Mouse (Mus musculus) G1E (cell line): Measurements from ENCODE around the gene Prn.

Source experiments
- CTCF ChIP-seq: IDR thresholded peaks from 2 replicates; pipeline ENCODE4 v1.5.1; 2012; ENCODE audit warnings: low read depth, low read length, inconsistent platforms, mixed read lengths
- GATA1 ChIP-seq: IDR thresholded peaks from 2 replicates; pipeline ENCODE4 v1.6.1; 2012; ENCODE audit warnings: borderline replicate concordance, low read length, inconsistent platforms, mixed read lengths
- GATA2 ChIP-seq: IDR thresholded peaks from 2 replicates; pipeline ENCODE4 v1.6.1; 2012; ENCODE audit warnings: low read depth, low read length, inconsistent platforms, borderline replicate concordance

DNA sequence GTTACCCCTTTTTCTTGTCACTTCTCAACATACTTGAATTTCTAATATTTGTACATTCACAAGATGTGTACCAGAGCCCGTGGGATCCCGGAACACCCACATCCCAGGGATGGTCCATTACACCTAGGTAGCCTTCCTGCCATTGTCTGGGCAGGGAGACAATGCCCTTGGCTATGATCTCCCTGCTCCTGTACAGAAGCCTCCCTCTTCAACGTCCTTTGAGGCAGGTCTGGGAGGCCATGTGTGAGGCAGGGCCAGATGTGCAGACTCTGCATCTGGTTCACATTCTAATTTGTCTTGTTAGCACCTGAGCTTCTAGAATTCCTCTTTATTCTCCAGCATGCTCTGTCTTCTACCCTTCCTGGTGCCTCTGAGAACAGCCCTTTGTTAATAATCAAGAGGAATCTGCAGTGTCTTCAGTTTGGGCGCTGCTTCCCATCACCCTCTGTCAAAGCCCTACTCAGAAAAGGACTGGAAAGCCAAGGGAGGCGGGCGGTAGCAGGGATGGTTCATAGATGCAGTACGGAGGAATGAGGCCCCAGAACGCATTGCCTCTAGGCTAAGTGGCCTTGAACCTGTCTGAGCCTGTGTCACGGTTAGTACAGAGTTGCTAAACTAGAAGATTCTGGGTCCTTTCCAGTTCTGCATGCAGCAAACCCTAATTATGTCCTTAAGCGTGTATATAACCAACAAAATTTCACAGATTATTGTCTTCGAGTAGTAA is 39.3 kb downstream of the Prn start:
- TF ChIP-seq CTCF (no peak), GATA2 (no peak), GATA1 (no peak)
